Mouse (Mus musculus) cerebellum, adult 2 months (tissue): ENCODE results near the gene Dapl1. TPM values are rescaled to one million over a fixed set of nuclear protein-coding genes. Genes with fewer than 3 reads are reported as not detected.

Experiments used
- DNase-seq, 2 experiments: peaks; one replicate each; pipeline ENCODE4 v3.0.0; 2021
- H3K27ac ChIP-seq: fragments of 200-500 bp; 2 replicates; pipeline ENCODE4 v1.5.1; 2012; ENCODE audit warnings: low read length, control low read depth, inconsistent platforms; ENCODE audit not compliant: insufficient read depth
- H3K27me3 ChIP-seq: fragments of 200-500 bp; 2 replicates; pipeline ENCODE4 v1.6.1; 2012; ENCODE audit warnings: inconsistent platforms, mild to moderate bottlenecking, low read length, moderate library complexity; ENCODE audit not compliant: control insufficient read depth, insufficient read depth
- H3K4me1 ChIP-seq: fragments of 200-500 bp; 2 replicates; pipeline ENCODE4 v1.6.1; 2011; ENCODE audit warnings: low read length; ENCODE audit not compliant: control insufficient read depth, insufficient read depth
- H3K4me3 ChIP-seq: fragments of 200-500 bp; replicated peaks from 2 replicates; pipeline ENCODE3; 2011; ENCODE audit warnings: mild to moderate bottlenecking, low read depth, low read length, control low read depth; ENCODE audit not compliant: insufficient read depth
- CTCF ChIP-seq: fragments of 200-500 bp; IDR thresholded peaks from 2 replicates; pipeline ENCODE4 v1.5.1; 2011; ENCODE audit warnings: low read depth, mild to moderate bottlenecking, control low read depth, low read length, moderate library complexity, borderline replicate concordance; ENCODE audit not compliant: insufficient read depth
- POLR2A ChIP-seq: fragments of 200-500 bp; IDR thresholded peaks from 2 replicates; pipeline ENCODE4 v1.6.1; 2011; ENCODE audit warnings: low read length, control low read depth, borderline replicate concordance; ENCODE audit not compliant: insufficient read depth
- WGBS: fragments of 180-500 bp; shearing (Covaris S2); methylation state at CpG from one replicate; pipeline ENCODE4 v1.1.7; 2018; 5-methylcytosine and 5-hydroxymethylcytosine counted together
- polyA plus RNA-seq: library from polyadenylated mRNA; depleted of rRNA; stranded (reverse); fragments of >200 nt; gene quantifications from 2 replicates; pipeline ENCODE4 v1.2.3, GENCODE M21; 2012

Dapl1 gene
- polyA plus RNA-seq, 1 experiment, result 0.69 TPM

DNA sequence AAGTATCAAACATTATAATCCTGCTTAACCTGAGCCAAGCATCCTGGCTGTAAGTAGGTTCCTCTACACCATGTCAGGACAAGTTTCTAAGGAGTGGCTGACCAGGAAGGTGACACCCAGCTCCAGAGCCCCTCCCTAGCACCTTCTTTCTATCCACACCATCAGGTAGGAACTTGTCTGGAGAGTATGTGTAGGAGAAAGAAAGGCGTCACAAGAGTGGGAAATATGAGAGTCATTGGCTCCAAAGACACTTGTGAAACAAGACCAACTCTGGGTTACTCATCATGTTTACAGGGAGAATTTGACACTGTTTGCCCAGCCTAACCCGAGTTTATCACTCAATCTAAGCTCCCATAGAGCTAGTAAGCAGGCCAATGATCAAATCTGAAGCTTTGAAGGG is 36.7 kb upstream of the Dapl1 start:
- no peak for TF ChIP-seq POLR2A
- no peak overlapping the region for H3K4me3 ChIP-seq
- no peaks in the 10 kb centered on the region for H3K27me3 ChIP-seq
- no peak for DNase-seq
- peaks cover 6% of the 10 kb centered on the region; the same call in 1 of the 2 replicates for H3K4me1 ChIP-seq
- no peak overlapping the region for H3K27ac ChIP-seq
- 88% methylated on average over 2 of the region's 2 CpGs for WGBS

DNA sequence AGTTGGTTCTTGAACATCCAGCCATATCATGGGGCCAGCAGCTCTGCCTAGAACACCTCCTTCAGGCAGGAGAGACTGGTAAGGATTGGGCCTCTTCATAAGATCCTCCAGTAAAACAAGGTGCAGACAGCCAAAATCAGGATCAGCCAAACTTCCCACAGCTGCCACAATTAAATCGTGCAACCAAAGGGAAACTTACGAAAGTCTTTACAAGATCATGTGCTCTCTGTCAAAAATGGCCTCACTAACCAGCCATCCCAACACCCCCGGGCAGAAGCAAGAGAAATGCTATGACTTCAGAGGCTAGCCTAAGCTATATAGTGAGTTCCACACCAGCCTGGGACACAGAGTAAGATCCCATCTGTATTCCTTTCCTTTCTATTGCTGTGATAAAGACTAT is 35.9 kb upstream of the Dapl1 start:
- WGBS, result 92% methylated on average over 3 of the region's 3 CpGs
- Histone ChIP-seq H3K4me3 (no peak overlapping the region), H3K27ac (no peak overlapping the region), H3K27me3 (no peaks in the 10 kb centered on the region), H3K4me1 (peaks cover 6% of the 10 kb centered on the region; the same call in 1 of the 2 replicates)
- DNase-seq, result no peak
- TF ChIP-seq POLR2A (no peak), CTCF (no peak)

DNA sequence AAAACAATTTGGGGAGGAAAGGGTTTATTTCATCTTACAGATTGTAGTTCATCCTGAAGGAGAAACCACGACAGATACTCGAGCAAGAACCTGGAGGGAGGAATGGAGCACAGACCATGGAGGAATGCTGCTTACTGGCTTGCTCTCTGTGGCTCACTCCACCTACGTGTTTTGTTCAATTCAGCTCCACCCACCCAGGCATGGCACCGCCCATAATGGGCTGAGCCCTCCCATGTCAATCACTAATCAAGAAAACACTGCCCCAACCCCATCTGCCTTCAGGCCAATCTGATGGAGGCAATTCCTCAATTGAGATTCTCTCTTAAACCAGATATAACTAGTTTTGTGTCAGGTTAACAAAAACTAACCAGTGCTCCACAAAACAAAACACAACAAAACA is 35.5 kb upstream of the Dapl1 start:
- Histone ChIP-seq H3K4me1 (peaks cover 6% of the 10 kb centered on the region; the same call in 1 of the 2 replicates), H3K27ac (no peak overlapping the region), H3K27me3 (no peaks in the 10 kb centered on the region), H3K4me3 (no peak overlapping the region)
- TF ChIP-seq CTCF (no peak), POLR2A (no peak)
- 94% methylated on average over 4 of the region's 4 CpGs for WGBS
- DNase-seq, result no peak

DNA sequence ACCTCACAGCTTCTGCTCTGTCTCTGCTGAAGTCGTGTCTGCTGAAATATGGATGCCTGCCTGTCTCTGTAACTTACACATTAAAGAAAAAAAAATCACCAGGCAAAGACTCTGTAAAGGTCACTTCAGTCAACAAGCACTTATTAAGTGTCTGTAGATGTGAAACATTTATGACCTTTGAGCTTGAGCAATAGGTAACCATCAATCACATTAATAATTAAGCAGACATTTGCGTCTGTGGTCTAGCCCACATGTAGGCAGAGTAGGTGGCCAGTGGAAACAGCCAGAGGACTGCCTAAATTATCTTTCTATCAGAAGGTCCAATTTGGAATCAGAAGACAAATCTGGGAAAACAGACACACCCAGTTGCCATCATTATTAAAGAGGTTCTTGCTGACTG is 32.8 kb upstream of the Dapl1 start:
- Histone ChIP-seq H3K27me3 (no peaks in the 10 kb centered on the region), H3K27ac (no peak overlapping the region), H3K4me3 (no peak overlapping the region), H3K4me1 (peaks cover 3% of the 10 kb centered on the region; the same call in 1 of the 2 replicates)
- no peak for DNase-seq
- TF ChIP-seq CTCF (no peak), POLR2A (no peak)
- 93% methylated on average over 2 of the region's 2 CpGs for WGBS

DNA sequence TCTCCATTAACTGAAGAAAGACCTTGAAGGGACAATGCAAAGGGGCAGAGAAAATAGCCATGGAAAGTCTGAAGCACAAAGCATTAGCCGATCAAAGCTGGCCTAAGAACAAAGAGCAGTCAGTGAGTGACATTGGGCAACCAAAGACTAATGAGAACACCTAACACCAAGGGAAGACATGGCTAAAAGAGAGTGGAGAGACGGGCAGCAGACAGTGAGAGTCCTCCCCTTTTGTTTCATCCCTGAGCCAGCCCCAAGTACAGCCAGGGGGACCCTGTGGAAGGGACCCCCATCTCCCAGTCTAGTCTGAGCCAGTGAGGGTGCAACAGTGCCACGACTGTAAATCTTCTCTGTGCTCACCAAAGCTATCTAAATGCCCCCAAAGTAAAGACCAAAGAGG is 32.4 kb upstream of the Dapl1 start:
- WGBS, result 85% methylated on average over 3 of the region's 3 CpGs
- Histone ChIP-seq H3K27me3 (no peaks in the 10 kb centered on the region), H3K4me3 (no peak overlapping the region), H3K4me1 (peaks cover under 1% of the 10 kb centered on the region; the same call in 1 of the 2 replicates), H3K27ac (no peak overlapping the region)
- TF ChIP-seq CTCF (no peak), POLR2A (no peak)
- DNase-seq, result no peak

DNA sequence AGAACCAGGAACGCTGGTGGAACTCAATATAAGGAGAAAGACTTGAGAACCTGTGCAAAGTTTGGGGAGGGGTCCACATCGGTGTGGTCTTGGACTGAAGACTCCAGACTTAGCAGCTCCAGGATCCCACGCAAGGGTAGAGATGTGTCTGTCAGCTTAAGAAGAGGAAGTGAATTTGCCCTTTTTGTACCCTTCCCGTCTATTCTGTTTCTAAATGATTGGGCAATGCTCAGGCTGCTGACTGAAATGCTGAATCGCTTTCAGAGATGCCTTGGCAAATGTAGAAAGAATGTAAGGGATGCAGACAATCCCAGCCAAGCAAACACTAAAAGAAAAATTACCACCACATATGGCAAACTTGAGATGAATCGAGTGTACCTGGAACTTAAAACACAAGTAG is 22.4 kb upstream of the Dapl1 start:
- no peak for TF ChIP-seq CTCF
- no peak for TF ChIP-seq POLR2A
- DNase-seq, result no peak
- Histone ChIP-seq H3K27me3 (no peaks in the 10 kb centered on the region), H3K4me1 (peaks cover 9% of the 10 kb centered on the region; the same call in 1 of the 2 replicates), H3K27ac (no peak overlapping the region), H3K4me3 (no peak overlapping the region)
- WGBS, result 89% methylated on average over 6 of the region's 6 CpGs

DNA sequence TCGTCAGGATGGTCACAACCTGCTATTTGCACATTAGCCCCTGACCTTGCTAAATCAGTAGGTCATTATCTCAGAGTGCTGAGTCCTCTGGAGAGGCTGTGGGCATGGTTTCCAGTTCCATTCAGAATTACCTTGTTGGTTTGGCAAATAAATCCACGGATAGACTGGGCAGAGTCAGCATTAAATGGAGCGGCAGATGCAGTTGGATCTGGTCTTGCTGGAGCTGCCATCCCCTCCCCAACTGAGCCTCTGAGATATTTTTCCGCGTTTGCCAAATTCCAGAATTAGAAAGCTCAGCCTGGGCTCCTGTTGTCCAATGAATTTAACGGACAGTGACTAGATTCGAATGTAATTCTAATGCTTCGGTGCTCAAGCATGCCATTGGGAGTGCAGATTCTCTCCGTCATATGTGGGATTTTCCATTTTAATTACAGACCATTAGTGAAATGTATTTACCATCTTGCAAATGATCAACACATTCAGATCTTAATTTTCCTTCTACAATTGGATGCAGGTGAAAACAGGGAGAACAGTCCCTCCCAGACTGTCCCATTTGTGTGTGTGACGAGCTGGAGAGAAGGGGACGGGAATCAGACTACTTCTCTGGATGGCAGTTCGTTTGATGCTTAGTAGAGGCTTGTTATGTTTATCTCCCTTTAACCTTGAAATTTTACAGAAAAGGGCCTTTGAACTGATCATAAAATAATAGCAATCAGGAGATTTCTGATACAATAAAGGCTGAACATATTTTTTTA is 20.8 kb upstream of the Dapl1 start:
- TF ChIP-seq CTCF, result no peak
- no peak for TF ChIP-seq POLR2A
- H3K27me3 ChIP-seq, result no peaks in the 10 kb centered on the region
- H3K4me1 ChIP-seq, result peaks cover 9% of the 10 kb centered on the region; the same call in 1 of the 2 replicates
- no peak overlapping the region for H3K4me3 ChIP-seq
- DNase-seq, result peak; percentile 79 to 96
- 8% methylated on average over 12 of the region's 12 CpGs for WGBS
- H3K27ac ChIP-seq, result peak overlapping the region; percentile 66; the same call in 1 of the 2 replicates

DNA sequence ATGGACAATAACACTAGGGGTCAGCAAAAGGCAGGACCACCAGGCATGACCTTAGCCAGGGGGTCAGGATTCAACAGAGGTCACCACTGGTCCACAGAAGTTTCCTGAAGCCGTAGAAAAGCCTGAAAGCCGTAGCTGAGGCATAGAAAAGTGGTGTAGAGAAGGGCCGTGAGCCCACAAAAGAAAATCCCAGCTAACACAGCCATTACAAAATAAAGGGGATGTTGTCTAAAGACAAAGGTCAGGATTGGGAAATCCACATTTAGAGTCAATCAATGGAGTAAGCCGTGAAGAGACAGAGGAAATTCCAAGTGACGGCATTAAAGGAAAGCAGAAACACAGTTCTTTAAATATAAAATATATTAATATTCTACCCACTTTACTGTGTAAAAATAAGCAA is 18.8 kb upstream of the Dapl1 start:
- H3K27me3 ChIP-seq, result no peaks in the 10 kb centered on the region
- peaks cover 9% of the 10 kb centered on the region; the same call in 1 of the 2 replicates for H3K4me1 ChIP-seq
- TF ChIP-seq POLR2A (no peak), CTCF (no peak)
- DNase-seq, result no peak
- no peak overlapping the region for H3K4me3 ChIP-seq
- no peak overlapping the region for H3K27ac ChIP-seq
- WGBS, result 96% methylated on average over 5 of the region's 5 CpGs
